Mouse (Mus musculus) forebrain, postnatal 0 days (tissue): Measurements from ENCODE around the gene Rs1. TPM values are rescaled to one million over a fixed set of nuclear protein-coding genes. Genes with fewer than 3 reads are reported as not detected.

Experiments used
- ATAC-seq: fragments of 200-750 bp; cut with Nextera tagmentation; 2 replicates; pipeline ENCODE4 v1.8.0; 2017; ENCODE audit warnings: mild to moderate bottlenecking, moderate library complexity
- DNase-seq: peaks from one replicate; pipeline ENCODE4 v3.0.0-alpha.2; 2015
- H3K27ac ChIP-seq: fragments of 300-500 bp; sonication (generic); 2 replicates; pipeline ENCODE4 v1.5.1; 2014; ENCODE audit warnings: low read depth, mild to moderate bottlenecking, antibody characterized with exemption, low read length, moderate library complexity, mixed read lengths
- H3K27me3 ChIP-seq: fragments of 300-500 bp; sonication (generic); 2 replicates; pipeline ENCODE4 v1.6.1; 2014; ENCODE audit warnings: mild to moderate bottlenecking, low read length, mixed read lengths; ENCODE audit not compliant: insufficient read depth
- H3K36me3 ChIP-seq: fragments of 300-500 bp; sonication (generic); 2 replicates; pipeline ENCODE4 v1.6.1; 2014; ENCODE audit warnings: mild to moderate bottlenecking, moderate library complexity; ENCODE audit not compliant: insufficient read depth
- H3K4me1 ChIP-seq: fragments of 300-500 bp; sonication (generic); 2 replicates; pipeline ENCODE4 v1.6.1; 2014; ENCODE audit warnings: antibody characterized with exemption; ENCODE audit not compliant: insufficient read depth
- H3K4me2 ChIP-seq: fragments of 300-500 bp; sonication (generic); 2 replicates; pipeline ENCODE4 v1.6.1; 2014; ENCODE audit warnings: low read depth, mild to moderate bottlenecking, moderate library complexity
- H3K4me3 ChIP-seq: fragments of 300-500 bp; sonication (generic); 2 replicates; pipeline ENCODE4 v1.5.1; 2014; ENCODE audit warnings: low read depth, low read length, mixed read lengths
- H3K9ac ChIP-seq: fragments of 300-500 bp; sonication (generic); 2 replicates; pipeline ENCODE4 v1.6.1; 2014; ENCODE audit warnings: mild to moderate bottlenecking
- H3K9me3 ChIP-seq: fragments of 300-500 bp; sonication (generic); 2 replicates; pipeline ENCODE4 v1.6.1; 2016; ENCODE audit warnings: low read length
- CTCF ChIP-seq: sonication (generic); IDR thresholded peaks from 2 replicates; pipeline ENCODE4 v1.5.1; 2016; ENCODE audit warnings: antibody characterized with exemption, control low read depth, low read depth
- WGBS: fragments of 180-500 bp; shearing (Covaris S2); extraction: QIAGEN DNeasy Blood & Tissue Kit; methylation state at CpG from one replicate; pipeline ENCODE4 v1.1.7; 2014; 5-methylcytosine and 5-hydroxymethylcytosine counted together
- polyA plus RNA-seq: library from polyadenylated mRNA; unstranded; fragments of >200 nt; fragmentation: Nextera tagmentation; extraction: Ambion mirVana; gene quantifications from 2 replicates; pipeline ENCODE4 v1.2.1, GENCODE M21; 2015
- total RNA-seq: library from RNA; depleted of rRNA; stranded (reverse); fragments of >200 nt; gene quantifications from 2 replicates; pipeline ENCODE4 v1.2.3, GENCODE M21; 2014; rRNA removed

The Rs1 gene
- total and polyA plus RNA-seq, 2 experiments from 2014 or later = 0.02 TPM; not detected in 1

- no peaks in the 10 kb centered on the region for H3K4me1 ChIP-seq
- H3K4me2 ChIP-seq = no peak overlapping the region
- H3K4me3 ChIP-seq = no peak overlapping the region
- 28% methylated on average over 1 of the region's 1 CpGs for WGBS
- no peaks in the 10 kb centered on the region for H3K27me3 ChIP-seq
- TF ChIP-seq CTCF = no peak
- ATAC-seq (peak; percentile 83), DNase-seq (peak; percentile 50)
- H3K9ac ChIP-seq = no peak overlapping the region
- no peak overlapping the region for H3K27ac ChIP-seq
- H3K9me3 ChIP-seq = no peaks in the 10 kb centered on the region
- H3K36me3 ChIP-seq = no peaks in the 10 kb centered on the region
These were observed 5.2 kb downstream of the Rs1 start for GRCm38 (mm10) chrX:160773033-160773432.

- H3K27ac ChIP-seq = no peak overlapping the region
- TF ChIP-seq CTCF = no peak
- no peaks in the 10 kb centered on the region for H3K9me3 ChIP-seq
- H3K27me3 ChIP-seq = no peaks in the 10 kb centered on the region
- H3K4me2 ChIP-seq = no peak overlapping the region
- H3K36me3 ChIP-seq = no peaks in the 10 kb centered on the region
- ATAC-seq (no peak), DNase-seq (no peak)
- WGBS = 72% methylated on average over 5 of the region's 5 CpGs
- H3K4me1 ChIP-seq = no peaks in the 10 kb centered on the region
- no peak overlapping the region for H3K4me3 ChIP-seq
- no peak overlapping the region for H3K9ac ChIP-seq
These were observed 14.5 kb downstream of the Rs1 start for GRCm38 (mm10) chrX:160782276-160782675.

- DNase-seq = peak; percentile 2
- H3K27ac ChIP-seq = no peak overlapping the region
These were observed 27.1 kb downstream of the Rs1 start for GRCm38 (mm10) chrX:160794920-160795319.

GRCm38 (mm10) chrX:160804409-160805150 lies 36.8 kb downstream of the Rs1 start:
- Histone ChIP-seq H3K36me3 (no peaks in the 10 kb centered on the region; the same call in 1 of the 2 replicates), H3K4me1 (no peaks in the 10 kb centered on the region), H3K9me3 (no peaks in the 10 kb centered on the region), H3K9ac (no peak overlapping the region), H3K4me2 (no peak overlapping the region), H3K27ac (no peak overlapping the region), H3K27me3 (no peaks in the 10 kb centered on the region), H3K4me3 (no peak overlapping the region)
- ATAC-seq (no peak), DNase-seq (peak; percentile 44)
- 56% methylated on average over 4 of the region's 4 CpGs for WGBS
- no peak for TF ChIP-seq CTCF

More at GRCm38 (mm10) chrX:160794920-160795319, 27.1 kb downstream of the Rs1 start:
- H3K4me2 ChIP-seq = no peak overlapping the region
- H3K4me1 ChIP-seq = no peaks in the 10 kb centered on the region
- H3K4me3 ChIP-seq = no peak overlapping the region
- no peak overlapping the region for H3K9ac ChIP-seq
- no peaks in the 10 kb centered on the region for H3K9me3 ChIP-seq
- ATAC-seq = peak; percentile 64; the same call in 1 of the 2 replicates
- TF ChIP-seq CTCF = no peak
- no peaks in the 10 kb centered on the region for H3K36me3 ChIP-seq
- WGBS = 56% methylated on average over 4 of the region's 4 CpGs
- H3K27me3 ChIP-seq = no peaks in the 10 kb centered on the region

DNA sequence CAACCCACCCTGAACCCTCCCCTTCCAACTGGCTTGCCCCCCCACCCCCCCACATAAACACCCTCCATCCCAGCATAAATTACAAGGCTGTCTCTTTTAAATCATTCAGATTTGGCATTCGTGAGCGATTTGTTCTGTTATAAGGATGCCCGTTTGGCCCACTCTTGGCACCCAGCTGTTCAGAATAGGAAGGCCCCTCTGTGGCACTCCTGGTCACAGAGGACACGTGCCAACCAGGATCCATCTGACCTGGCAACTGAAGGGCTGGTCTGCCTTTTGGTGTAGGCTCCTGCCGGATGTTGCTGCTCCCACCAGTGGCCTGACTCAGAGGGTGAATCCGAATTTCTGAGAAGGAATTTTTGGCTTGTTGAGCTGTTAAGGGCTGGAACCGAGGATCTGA lies 40.4 kb downstream of the Rs1 start:
- DNase-seq (no peak), ATAC-seq (no peak)
- no peaks in the 10 kb centered on the region for H3K4me1 ChIP-seq
- no peak overlapping the region for H3K27ac ChIP-seq
- H3K4me3 ChIP-seq = no peak overlapping the region
- WGBS = 68% methylated on average over 7 of the region's 7 CpGs
- no peak overlapping the region for H3K9ac ChIP-seq
- H3K4me2 ChIP-seq = no peak overlapping the region
- H3K27me3 ChIP-seq = no peaks in the 10 kb centered on the region
- no peak for TF ChIP-seq CTCF
- no peaks in the 10 kb centered on the region for H3K9me3 ChIP-seq
- no peaks in the 10 kb centered on the region; the same call in 1 of the 2 replicates for H3K36me3 ChIP-seq

Other genes with a start within 250 kb of the Rs1 start
- gene Ppef1, start 32.2 kb upstream of the Rs1 start, total RNA-seq = 0.77 and 0.90 TPM in 2 replicates
- gene Ppef1, start 32.2 kb upstream of the Rs1 start, polyA plus RNA-seq = 0.47 and 0.84 TPM in 2 replicates
- 0.23 and 0.67 TPM in 2 replicates for gene Gja6, start 139.0 kb downstream of the Rs1 start, total RNA-seq
- 0.07 and 0.11 TPM in 2 replicates for gene Gja6, start 139.0 kb downstream of the Rs1 start, polyA plus RNA-seq
- gene Cdkl5, start 226.7 kb downstream of the Rs1 start, total RNA-seq = 25.6 and 31.9 TPM in 2 replicates
- gene Cdkl5, start 226.7 kb downstream of the Rs1 start, polyA plus RNA-seq = 5.8 and 7.2 TPM in 2 replicates